Mouse (Mus musculus) MN1 (cell line): ENCODE measurements at regions not wholly inside any gene's neighbourhood (a gene's known extent, or its start where the extent isn't known, plus 50 kb on each side); places are given as distances from the start of the nearest gene placed in this dataset.
A peak's percentile ranks its signal among the peaks of the same experiment; 100 is the strongest.

Source experiments
- DNase-seq: peaks from one replicate; pipeline ENCODE4 v3.0.0-alpha.2; 2016; ENCODE audit warnings: low spot score

- no peak for DNase-seq
These were observed 225.4 kb downstream of the Dhx35 start for GRCm38 (mm10) chr2:159019921-159020534.

GRCm38 (mm10) chr2:159032147-159032546, 237.5 kb downstream of the Dhx35 start:
- no peak for DNase-seq

- no peak for DNase-seq
These were observed 245.3 kb downstream of the Dhx35 start for GRCm38 (mm10) chr2:159039916-159040315.

- DNase-seq: no peak
These were observed 258.9 kb downstream of the Dhx35 start for GRCm38 (mm10) chr2:159053534-159053933.

GRCm38 (mm10) chr2:159053936-159054335, 259.3 kb downstream of the Dhx35 start:
- DNase-seq: peak; percentile 7

- DNase-seq: no peak
These were observed 259.8 kb downstream of the Dhx35 start for GRCm38 (mm10) chr2:159054451-159054850.

- no peak for DNase-seq
These were observed 261.2 kb downstream of the Dhx35 start for GRCm38 (mm10) chr2:159055780-159056179.

GRCm38 (mm10) chr2:159056960-159057359, 262.4 kb downstream of the Dhx35 start:
- DNase-seq: no peak

GRCm38 (mm10) chr2:159057506-159057905, 262.9 kb downstream of the Dhx35 start:
- no peak for DNase-seq

GRCm38 (mm10) chr2:159062266-159062665, 267.7 kb downstream of the Dhx35 start:
- no peak for DNase-seq

- no peak for DNase-seq
These were observed 268.1 kb downstream of the Dhx35 start for GRCm38 (mm10) chr2:159062666-159063065.

- DNase-seq: no peak
These were observed 269.9 kb downstream of the Dhx35 start for GRCm38 (mm10) chr2:159064403-159064970.

- no peak for DNase-seq
These were observed 272.9 kb downstream of the Dhx35 start for GRCm38 (mm10) chr2:159067506-159067905.

GRCm38 (mm10) chr2:159068303-159069020, 273.9 kb downstream of the Dhx35 start:
- no peak for DNase-seq

- DNase-seq: no peak
These were observed 274.6 kb downstream of the Dhx35 start for GRCm38 (mm10) chr2:159069180-159069579.

- no peak for DNase-seq
These were observed 278.5 kb downstream of the Dhx35 start for GRCm38 (mm10) chr2:159072997-159073690.

GRCm38 (mm10) chr2:159079836-159080235, 285.2 kb downstream of the Dhx35 start:
- DNase-seq: no peak

- no peak for DNase-seq
These were observed 286.4 kb downstream of the Dhx35 start for GRCm38 (mm10) chr2:159080784-159081544.

GRCm38 (mm10) chr2:159086836-159087235, 292.2 kb downstream of the Dhx35 start:
- no peak for DNase-seq

GRCm38 (mm10) chr2:159088196-159088595, 293.6 kb downstream of the Dhx35 start:
- DNase-seq: no peak

- DNase-seq: no peak
These were observed 302.1 kb downstream of the Dhx35 start for GRCm38 (mm10) chr2:159096667-159097066.

GRCm38 (mm10) chr2:159134042-159134441, 339.4 kb downstream of the Dhx35 start:
- DNase-seq: no peak
